Mouse (Mus musculus) ovary, postnatal 14 days (tissue): ENCODE results near the gene Spon1.

ENCODE experiments used
- DNase-seq: peaks from one replicate; pipeline ENCODE4 v3.0.0; 2022; ENCODE audit warnings: low spot score

Spon1 gene

GRCm38 (mm10) chr7:113765667-113766497, at the start of gene Spon1:
Gene Spon1, plus strand, starts transcription at chr7:113765998.
- peak; percentile 31 for DNase-seq

- DNase-seq, result no peak
These were observed 43.8 kb upstream of the Spon1 start for GRCm38 (mm10) chr7:113721994-113722393.

DNA sequence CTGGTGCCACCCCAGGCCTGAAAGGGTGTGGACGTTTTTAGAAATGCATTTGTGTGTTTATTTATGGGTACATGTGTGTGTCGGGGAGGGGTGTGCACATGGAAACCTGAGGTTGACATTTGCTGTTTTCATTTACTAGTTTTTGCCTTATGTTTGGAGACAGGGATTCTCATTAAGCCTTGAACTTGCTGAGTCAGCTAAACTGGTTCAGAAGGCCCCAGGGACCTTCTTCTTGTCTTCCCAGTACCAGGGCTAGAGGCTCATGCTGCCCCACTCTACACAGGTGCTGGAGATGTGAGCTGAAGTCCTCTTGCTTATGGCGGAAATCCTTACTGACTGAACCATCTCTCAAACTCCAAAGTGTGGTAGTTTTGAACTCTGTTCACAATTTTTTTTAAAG, 41.9 kb upstream of the Spon1 start:
- no peak for DNase-seq

DNA sequence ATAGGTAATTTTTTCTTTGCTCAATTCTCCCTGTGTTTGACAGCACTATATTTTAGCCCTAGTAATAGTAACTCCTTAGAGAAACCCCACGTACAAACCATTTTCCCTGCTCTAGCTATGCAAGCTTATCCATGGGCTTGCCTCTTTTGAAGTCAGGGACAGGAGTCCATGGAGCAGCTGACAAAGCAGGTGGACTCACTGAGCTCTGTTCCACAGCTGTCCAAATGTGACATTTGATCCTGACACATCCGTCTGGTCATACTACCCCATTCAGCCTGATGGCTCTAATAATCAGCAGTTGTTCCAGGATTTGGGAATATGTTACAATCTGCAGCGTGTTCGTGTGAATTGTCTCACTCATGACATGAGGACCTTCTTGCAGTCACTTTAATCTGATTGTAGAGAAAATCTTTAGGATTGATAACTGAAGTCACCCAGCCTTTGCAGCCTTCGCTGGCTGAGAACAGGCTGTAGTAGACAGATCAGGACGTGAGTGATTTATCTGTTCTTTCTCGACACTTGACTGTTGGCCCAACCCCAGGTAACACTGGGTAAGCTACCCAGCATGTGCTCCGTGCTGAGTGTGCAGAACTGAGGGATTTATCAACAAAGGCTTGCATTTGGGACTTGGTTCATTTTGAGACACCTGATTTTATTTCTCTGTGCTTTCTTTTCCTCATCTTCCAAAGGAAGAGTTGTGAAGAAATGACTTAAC, 37.6 kb upstream of the Spon1 start:
- DNase-seq, result no peak

- DNase-seq, result no peak
These were observed 36.9 kb upstream of the Spon1 start for GRCm38 (mm10) chr7:113728926-113729325.

DNA sequence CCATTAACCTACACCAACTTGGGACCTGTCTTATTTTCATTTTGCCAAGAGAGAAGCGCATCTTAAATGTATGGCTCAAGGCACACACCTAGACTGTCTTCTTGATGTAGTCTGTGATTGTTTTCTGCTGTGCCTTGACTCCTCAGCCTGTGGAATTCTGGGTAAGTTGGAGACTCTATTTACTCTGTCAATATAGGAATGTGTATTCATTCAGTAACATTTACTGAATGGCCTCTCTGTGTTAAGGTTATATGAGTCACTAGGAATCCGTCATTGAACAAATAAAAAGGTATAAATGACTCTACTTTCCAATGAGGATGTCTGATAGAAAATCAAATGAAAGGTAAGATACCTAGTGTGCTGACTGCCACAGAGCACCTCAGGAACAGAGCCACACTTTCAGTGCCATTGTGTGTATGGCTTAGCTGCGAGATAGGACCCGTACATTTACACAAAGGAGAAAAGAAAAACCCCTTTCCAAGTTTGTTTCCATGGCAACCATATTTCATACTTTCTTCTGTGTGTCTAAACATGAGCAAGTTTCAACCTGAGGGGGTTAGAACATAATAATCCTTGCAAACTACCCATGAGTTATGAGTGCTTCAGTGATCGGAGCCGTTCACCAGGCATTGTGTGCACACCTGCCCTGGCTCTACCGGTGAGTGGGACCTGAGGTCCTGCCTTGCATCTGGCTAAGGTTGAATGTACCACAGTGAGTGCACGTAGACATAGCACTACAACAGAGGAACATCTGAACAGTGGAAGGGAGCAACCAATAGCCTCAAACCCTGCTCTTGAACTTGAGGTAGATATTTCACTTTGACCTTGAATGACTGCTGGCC, 35.2 kb upstream of the Spon1 start:
- no peak for DNase-seq

GRCm38 (mm10) chr7:113737790-113738362, 27.9 kb upstream of the Spon1 start:
- no peak for DNase-seq

- DNase-seq, result no peak
These were observed 26.6 kb upstream of the Spon1 start for GRCm38 (mm10) chr7:113739181-113739580.

DNA sequence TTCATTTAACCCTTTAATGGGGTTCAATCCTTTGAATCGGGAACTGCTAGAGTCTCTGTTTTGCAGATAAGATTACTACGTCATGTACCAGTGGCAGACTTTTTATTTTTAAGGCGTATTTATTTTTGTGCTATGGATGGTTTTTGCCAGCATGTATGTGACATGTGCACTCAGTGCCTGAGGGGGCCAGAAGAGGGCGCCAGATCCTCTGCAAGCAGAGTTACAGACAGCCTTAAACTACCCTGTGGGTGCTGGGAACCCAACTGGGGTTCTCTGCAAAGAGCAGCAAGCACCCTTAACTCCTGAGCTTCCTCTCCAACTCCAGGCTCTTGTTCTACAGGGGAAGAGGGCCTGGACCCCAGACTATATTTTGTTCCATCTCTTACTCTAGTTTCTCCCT, 23.2 kb upstream of the Spon1 start:
- DNase-seq, result no peak

- DNase-seq, result no peak
These were observed 21.8 kb upstream of the Spon1 start for GRCm38 (mm10) chr7:113743982-113744381.

GRCm38 (mm10) chr7:113756616-113757015, 9.2 kb upstream of the Spon1 start:
- no peak for DNase-seq

DNA sequence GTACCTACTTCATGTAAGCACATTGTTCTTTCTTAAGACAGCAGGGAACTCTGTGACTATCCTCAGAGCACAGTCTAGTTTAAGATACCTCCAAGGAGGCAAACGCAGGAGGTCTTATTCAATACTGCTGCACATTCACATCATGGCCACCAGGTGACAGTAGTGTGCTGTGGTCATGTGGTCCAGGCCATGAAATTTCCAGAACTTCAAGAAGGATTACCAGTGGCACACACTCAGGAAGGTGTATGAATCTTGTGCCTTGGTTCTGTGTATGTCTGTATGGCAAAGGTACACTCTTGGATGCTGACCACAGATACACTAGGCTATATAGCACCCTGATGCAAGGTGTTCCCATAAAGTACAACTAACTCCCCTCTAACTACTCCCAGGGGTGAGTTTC, 6.6 kb upstream of the Spon1 start:
- peak; percentile 33 for DNase-seq

DNA sequence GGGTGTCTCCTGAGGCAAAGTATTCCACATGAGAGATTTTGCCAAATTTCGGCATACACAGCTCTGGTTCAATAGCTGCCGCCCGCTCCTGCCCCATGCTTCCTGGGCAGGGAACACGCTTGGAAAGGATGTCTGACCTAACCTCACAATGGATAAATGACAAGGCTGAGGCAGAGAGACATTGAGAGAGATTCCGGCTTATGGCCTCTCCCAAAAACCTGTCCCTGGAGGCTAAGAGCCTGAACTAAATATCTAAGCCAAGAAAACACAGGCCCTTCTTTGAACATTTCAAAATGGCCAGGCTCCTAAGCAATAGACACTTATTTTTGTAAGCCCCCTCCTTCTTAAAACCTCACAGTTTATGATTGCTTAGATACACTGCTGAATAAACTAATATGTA, 665 bp upstream of the Spon1 start:
- DNase-seq, result no peak

- DNase-seq, result no peak
These were observed 722 bp downstream of the Spon1 start for GRCm38 (mm10) chr7:113766498-113766941.

DNA sequence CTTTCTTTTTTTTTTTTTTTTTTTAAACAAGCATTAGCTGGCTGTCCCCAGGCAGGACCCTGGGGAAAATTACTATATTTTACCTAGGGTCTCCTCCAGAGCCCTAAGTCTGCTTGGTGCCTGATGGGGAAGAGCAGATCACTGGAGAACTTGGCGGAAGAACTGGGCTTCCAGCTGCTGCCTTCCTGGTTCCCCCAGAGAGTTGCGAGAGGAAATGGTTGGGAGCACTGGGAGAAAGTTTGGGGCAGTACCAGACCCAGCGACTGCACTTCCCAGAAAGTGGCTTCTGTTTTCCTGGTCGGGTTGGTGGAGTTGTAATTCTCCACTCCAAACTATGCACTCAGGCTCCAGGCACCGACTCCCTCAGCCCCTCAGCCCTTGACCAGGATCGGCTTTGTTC, 1.7 kb downstream of the Spon1 start:
- DNase-seq, result no peak

GRCm38 (mm10) chr7:113768174-113768935, 2.6 kb downstream of the Spon1 start:
- DNase-seq, result no peak

DNA sequence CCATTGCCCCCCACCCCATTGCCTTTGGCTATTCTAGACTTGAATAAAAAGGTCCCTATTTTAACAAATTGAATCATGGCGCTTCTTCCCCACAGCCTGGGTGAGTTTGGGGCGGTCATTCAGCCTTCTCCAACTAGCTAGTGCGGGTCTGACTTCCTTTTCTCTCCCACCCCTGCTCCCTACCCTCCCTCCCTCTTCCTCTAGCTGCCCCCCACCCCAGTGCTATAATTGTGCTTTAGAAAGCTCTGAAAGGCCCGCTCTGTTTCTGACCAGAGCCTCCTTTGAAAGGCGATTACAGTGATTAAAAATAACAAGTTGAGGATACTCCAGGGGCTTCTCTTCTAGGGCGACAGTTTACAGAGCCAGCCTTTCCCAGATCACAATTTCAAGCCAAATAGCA, 3.5 kb downstream of the Spon1 start:
- no peak for DNase-seq

DNA sequence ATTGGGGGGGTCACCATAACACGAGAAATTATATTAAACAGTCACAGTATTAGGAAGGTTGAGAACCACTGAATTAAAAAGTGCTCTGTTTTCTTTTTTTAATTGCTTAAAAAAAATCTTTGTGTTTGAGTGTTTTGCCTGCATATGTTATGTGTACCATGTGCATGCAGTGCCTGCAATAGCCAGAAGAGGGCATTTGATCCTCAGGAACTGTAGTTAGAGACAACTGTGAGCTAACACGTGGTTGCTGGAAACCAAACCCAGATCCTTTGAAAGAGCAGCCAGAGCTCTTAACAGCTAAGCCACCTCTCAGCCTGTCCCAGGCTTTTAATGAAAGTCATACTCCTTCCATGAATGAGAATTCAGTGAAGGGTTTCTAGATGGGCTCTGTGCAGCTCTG, 6.3 kb downstream of the Spon1 start:
- no peak for DNase-seq

DNA sequence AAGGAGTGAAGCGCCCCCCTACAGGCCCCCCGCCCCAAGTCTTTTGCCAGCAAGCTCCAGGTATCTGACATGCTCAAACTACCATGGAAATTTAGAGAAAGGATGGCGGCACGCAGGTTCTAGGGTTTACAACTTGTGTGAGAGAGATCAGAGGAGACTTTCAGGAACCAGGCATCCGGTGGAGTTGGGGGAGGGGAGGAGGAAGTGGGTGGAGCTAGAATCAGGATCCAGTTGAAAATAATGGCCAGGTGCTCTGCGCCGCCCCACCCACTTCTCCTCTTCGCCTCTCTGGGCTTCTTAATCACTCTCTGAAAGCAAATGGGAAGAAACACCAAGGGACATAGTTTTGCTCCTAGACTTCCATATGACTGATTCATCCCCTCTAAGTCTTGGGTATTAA, 7.6 kb downstream of the Spon1 start:
- DNase-seq, result no peak

DNA sequence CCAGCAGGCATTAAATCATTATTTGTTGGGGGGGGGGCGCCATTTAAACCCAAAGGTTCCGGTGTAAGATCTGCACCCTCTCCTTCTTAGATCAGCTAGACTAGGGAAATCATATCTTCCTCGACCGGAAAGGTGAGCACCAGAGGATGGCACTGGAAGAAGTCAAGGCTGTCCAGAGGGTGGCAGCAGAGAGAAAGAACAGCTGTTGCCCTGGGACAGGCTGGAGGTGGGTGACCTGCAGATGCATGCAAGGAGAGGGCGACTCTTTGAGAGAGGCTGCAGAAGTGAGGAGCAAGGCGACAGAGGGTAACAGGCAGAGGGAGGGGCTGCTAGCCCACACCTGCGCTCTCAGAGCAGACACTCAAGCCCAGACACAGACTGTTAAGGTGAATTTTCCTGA, 8.2 kb downstream of the Spon1 start:
- DNase-seq, result peak; percentile 51

GRCm38 (mm10) chr7:113774906-113775305, 9.1 kb downstream of the Spon1 start:
- DNase-seq, result no peak
